Mouse (Mus musculus): ENCODE data around the gene Rph3a.

DNA sequence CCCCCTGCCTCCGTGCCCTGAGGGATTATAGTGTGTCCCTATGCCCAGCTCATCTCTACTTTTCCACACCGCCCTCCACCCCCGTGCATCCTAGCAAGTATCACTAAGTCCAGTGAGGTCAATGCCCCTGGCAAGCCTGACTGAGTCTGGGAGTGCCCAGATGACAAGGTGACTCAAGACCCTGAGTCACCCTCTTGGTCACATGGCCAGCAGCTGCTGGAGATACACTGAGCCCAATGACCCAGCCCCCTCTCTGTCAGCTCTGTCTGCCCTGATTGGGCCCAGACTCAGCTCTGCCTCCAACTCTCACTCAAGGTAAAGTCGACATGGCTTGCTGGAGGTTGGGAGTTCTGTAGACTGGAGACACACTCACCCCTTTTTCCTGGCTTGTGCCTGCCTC is 72.1 kb downstream of the Rph3a start:
- TF ChIP-seq CTCF (IDR thresholded peaks at IDR 0.05; ENCODE audit: borderline replicate concordance, control insufficient read depth, extremely low read depth, insufficient read depth, low read length, poor library complexity) (no peak), POLR2A (IDR thresholded peaks at IDR 0.05; ENCODE audit: control insufficient read depth, extremely low read depth, insufficient read depth, low read length, poor library complexity) (no peak)
